Mouse (Mus musculus): ENCODE measurements around the gene Megf11.

The Megf11 gene

DNA sequence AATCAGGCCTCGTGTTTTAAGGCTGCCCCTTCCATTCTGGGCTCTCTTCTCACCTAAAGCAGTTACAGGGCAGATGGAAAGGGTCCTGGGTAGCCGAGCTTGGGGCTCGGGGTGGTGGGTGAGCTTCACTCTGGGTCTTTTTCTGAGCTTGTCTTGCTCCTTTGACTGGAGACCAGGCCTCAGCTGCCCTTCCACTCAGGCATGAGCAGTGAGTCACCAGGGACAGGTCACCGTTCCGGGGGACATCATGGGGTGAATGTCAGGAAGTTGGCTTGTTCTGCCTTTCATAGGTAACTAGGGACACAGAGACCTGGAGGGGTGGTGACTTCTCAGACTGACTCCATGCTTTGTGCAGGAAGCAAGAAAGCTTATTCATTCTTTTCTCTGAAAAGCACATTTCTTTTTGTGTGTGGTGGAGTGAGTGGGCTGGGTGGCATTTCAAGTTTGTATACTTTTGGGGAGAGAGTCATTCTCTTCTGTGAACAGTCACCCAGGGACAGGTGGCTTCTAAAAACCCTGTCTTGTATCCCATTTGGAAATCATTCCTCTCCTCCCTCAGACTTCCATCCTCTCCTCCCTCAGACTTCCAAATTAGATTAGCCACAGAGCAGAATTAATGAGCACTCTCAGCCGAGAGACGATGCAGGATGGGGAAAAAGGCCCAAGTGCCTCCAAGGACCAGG lies 10.0 kb downstream of the Megf11 start:
- no peak for DNase-seq

DNA sequence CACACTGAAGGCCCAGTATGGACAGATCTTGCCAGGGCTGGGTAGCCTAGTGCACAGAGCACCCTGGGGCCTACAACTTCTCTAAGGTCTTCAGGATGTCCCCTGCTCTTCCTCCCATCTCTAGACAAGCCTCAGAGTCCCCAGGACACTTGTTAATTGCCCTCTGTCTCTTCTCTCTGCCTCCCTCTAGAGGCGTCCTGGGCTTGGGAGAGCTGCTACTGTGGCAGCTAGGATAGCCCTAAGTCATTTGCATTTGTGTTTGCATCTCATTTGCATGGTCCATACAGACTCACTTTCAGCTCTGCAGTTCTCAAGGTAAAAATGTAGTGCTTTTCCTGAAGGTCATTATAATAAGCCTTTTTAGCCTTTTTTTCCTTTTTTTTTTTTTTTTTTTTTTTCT lies 11.7 kb downstream of the Megf11 start:
- peak; percentile 38 for DNase-seq

DNA sequence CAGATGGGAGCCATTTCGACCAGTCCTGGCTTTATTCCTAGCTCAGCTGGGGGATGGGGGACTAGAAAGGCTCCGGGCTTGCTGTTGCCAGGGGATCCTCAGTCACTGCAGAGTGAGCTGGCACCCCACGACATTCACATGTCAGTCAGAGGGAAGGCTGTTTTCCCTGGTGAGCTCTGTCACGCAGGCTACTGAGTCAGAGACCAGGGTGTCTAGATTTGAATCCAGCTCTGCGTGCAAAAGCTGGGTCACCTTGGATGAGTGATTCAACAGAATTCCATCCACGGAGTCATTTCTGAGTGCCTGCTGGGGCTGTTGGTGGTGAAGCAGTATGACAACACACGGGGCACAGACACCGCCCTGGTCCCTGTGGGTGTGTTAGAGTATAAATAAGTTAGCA lies 13.7 kb downstream of the Megf11 start:
- no peak for DNase-seq

DNA sequence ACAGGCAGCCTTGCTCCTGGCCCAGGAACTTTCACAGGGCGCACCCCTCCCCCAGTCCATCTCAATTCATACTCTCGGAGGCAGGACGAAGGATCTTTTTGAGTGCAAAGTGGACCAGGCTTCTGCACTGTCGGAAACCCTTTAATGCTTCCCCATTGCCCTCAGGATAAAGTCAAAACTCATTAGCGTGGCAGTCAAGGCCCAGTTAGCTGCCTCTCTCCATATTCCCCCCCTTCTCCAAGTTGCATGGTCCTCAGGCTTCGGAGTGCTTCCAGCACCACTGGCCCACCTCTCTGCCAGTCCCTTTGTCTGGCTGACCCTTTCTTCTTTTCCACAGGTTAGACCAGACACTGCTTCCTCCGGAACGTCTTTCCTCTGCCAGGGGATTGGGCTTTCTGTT lies 16.7 kb downstream of the Megf11 start:
- DNase-seq, result no peak

DNA sequence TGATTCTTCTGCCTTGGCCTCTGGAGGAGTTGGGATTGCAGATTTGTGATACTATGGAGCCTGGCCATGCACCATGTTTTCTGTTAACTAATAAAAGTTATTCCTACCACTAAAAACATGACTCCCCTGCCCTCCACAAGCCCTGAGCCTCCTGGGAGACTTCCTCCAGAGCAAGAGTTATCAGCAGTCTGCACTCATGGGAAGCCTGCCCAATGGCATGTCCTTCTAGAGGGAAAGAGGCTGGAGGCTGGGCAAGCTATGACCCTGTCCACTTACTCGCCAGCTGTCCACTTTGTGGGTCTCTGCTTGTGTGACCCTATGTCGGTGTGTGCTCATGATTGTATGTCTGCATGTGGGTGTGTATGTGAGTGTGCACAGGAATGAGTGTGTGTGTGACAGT lies 21.4 kb downstream of the Megf11 start:
- DNase-seq, result peak; percentile 20

DNA sequence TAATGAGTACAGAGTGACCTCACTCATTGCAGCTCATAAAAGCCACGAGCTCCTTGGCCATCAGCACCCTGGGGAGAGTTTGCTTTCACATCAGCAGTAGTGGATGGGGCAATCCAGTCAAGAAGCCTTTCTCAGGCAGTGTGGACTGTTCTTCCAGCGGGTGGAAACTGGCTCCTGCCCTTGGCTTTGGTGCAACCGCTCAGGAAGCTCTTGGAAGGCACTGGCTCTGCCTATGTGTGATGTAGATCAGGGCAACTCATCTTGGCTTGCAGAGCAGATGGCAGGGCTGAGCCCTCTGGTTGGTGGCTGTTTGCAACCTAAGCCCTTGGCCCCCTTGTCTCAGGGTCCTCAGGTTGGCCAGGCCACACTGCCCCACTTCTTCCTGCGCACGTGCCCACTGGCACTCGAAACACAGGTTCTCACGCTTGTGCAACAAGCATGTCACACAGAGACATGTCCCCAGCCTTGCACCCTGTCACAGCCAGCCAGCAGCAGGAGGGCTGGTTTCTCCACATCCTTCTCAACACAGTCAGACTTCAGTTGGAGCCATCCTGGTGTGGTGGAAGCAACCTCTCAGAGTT lies 22.1 kb downstream of the Megf11 start:
- no peak for DNase-seq

DNA sequence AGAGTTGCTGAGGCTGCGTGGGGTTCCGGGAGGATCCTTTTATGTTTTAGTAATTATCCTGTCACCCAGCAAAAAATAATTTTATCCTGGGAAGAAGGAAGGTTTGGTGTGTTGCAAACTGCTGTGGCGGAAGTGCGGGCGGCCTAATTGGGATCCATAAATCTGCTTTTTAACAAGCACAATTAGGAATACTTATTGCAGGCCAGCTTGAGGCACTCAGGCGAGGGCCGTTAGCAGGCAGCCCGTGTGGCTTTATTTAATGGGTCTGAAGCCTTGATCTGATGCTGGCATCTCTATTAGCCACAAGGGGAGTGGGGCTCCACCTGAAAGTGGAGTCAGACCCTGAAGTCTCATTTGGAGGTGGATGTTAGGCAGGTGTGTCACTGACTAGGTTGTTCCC lies 23.4 kb downstream of the Megf11 start:
- no peak for DNase-seq

DNA sequence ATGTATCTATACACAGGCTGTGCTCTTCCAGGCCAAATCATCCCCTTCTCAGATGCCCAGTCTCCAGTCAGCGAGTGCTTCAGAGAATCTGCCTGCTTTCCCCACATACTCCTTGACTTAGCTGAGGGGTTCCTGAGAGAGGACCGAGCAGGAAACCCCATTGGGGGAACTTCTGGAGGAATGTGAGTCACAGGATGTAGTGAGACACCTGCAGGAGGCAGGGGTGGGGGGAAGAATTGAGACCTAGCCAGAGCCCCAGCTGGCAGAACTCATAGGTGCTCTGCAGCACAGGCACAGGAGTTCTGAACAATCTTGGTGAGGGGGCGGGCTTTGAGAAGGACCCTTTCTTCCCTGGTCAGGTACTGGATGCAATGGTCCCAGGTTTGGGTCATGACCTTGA lies 35.0 kb downstream of the Megf11 start:
- no peak for DNase-seq

DNA sequence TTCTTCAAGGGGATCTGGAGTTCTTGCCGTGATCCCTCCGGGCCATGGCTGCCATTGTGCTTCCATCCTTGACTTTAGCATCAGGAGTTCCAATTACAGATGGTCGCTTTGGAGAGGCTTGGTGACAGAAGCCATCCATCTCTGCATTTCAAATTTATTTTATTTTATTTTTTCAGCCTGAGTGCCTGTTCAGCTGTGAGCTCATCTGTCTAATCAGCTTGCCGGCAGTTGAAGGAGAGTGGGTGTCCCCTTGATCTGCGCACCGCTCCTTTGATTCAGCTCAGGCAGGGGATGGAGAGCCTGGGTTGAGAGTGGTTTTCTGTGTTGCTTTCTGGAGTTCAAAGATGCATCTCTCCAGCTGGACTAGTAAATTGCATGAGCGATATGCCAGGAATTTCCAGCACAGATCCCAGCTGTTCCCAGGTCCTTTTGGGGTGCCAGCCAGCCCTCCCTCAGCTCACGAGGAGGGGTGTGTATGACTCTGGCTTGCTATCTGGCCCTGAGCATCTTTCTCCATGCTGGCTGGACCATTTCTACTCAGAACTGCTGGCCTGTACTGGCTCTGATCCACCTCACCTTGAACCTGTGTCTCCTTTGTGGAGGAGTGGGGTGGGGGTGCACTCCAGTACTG lies 36.7 kb downstream of the Megf11 start:
- DNase-seq, result no peak

DNA sequence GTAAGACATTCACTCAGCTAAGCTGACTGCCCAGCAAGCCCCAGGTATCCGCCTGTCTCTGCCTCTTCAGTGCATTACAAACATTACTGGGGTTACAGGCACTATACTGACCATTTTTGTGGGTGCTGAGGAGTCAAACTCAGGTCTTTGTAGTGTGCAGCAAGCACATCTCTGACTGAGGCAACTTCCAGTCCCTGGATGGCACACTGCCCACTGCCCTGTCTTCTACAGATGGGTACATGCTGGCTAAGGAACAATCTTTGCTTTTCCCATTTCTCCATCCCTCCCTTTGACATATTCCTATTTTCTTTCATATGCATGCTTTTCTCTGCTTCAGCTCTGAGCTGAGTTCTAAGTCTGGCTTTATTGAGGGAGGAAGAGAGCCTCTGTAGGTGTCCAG lies 38.5 kb downstream of the Megf11 start:
- no peak for DNase-seq

DNA sequence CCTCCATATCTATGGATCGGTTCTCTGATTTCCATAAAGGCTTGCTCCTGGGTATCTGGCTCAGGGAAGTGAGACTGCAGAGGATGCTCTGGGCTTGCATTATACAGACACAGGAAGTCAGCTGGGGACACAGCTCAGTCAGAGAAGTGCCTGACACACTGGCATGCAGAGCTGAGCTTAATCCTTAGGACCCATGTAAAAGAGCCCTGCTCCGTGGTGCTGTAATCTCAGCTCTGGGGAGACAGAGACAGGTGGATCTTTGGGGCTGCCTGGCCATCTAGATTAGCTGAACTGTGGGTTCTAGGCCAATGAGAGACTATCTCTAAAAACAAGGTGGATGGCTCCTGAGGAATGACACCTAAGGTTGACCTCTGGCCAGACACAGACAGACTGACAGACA lies 50.7 kb downstream of the Megf11 start:
- no peak for DNase-seq

DNA sequence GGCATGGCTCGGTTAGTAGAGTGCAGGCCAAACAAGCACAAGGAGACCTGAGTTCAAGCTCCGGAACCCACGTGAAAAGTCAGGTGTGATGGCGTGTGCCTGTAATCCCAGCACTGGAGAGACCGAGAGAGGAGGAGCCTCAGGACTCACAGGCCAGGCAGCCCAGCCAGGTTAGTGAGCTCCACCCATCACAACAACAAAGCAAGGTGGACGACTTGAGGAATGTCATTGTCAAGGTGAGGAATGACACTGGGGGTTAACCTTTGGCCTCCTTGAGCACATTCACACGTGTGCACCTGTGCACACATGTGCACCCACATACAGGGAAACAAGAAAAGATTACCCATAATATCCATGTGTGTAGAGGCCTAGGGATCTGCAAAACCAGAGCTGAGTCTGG lies 54.7 kb downstream of the Megf11 start:
- DNase-seq, result no peak

DNA sequence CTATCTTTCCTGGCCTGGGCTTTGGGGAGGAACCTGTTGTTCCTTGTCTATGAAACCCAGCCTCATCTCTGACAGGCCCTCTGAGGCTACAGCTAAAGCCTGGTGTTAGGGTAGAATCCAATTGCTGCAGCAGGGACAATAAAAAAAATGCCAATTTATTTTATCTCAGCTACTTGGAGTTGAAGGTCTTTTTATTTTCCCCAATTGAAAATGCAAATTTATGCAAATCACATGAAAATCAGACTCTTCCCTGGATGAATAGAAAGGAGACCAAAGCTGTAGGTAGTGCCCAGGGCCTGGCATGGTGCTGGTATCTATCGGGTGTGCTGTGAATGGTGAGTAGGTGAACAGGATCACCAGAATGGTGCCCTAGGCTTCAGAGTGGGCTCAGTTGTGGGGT lies 60.6 kb downstream of the Megf11 start:
- DNase-seq, result no peak

DNA sequence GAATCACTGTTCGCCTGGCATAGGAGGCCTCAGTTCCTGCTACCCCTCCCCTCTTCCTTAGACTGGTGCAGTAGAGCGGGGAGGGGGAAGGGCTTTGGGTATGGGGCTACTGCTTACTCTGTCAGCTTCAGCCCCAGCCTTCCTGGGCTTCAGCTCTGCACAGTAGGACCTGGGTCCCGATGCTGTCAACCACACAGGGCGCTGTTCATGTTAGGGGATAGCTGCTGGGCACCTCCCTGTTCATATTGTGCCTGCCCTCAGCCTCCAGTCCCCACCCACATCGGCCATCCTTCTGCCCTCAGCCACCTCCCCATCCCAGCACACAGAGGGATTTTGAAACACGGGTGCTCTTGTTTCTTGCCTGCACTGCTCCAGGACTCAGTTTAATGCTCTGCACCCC lies 61.6 kb downstream of the Megf11 start:
- no peak for DNase-seq

DNA sequence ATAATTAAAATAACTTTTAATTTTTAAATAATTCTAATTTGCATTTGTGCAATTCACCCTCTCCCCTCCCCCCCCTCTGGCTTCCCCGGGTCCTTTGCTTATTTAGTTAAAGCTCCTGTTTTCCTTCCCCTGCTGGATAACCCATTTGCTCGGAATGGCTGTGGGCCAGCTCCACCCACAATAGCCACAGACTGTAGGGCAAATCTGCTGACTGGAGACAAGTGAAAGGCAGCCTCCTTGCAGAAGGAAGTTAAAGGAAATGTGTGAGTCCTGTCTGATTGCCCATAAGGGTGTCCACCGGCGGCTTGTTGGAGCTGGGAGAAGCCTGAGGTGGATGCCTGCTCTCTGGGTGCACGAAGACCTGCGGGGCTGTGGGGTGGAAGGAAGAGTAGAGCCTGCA lies 62.1 kb downstream of the Megf11 start:
- DNase-seq, result peak; percentile 59

DNA sequence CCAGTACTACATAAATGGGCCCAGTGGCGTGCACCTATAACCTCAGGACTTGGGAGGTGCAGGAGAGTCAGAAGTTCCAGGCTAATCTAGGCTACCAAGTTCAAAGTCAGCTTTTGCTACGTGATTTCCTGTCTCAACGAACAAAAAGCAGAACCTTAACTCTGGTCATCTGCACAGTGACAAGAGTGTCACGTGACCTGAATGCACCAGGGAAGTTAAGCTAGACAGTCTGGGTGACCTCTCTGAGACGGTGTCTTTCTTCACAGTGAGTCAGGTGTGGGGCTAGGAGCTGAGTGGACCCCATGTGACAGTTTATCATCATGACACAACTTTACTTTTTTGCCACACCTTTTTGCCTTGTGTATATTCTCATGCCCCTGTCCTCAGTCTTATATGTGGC lies 67.3 kb downstream of the Megf11 start:
- DNase-seq, result no peak

DNA sequence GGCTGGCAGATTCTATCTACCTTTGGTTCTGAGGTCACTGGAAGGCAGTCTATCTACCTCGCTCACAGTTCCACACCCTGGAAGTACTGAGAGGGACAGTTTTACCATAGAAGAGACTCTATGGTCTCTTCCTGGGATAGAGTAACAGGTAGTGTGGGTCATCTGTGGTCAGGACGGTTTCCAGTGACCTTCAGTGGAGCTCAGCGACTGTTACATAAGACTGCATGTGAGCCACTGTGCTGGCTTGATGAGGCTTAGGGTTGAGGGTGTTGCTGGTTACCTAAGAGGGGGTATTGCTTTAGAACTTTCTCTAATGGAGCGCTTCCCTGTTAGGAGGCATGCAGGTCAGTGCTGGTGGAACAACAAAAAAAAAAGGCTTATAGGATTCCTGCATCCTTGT lies 68.8 kb downstream of the Megf11 start:
- peak; percentile 59 for DNase-seq

DNA sequence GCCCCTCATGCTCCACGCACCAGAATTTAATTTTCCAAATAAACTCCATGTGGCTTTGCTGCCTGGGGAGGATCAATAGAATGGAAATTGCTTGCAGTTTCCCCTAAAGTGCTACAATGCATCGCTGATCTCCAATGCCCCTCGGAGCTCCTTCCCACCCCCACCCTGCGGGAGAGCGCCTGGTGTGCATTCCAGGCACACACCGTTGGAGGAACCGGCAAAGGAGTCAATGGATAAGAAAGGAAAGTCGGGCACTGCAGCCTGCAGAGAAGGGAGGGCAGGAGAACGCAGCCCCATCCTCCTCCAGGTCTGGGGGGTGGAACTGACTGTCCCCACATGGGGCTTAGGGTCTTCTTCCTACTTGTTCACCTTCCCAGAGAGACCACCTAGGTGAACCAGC lies 70.5 kb downstream of the Megf11 start:
- DNase-seq, result no peak

DNA sequence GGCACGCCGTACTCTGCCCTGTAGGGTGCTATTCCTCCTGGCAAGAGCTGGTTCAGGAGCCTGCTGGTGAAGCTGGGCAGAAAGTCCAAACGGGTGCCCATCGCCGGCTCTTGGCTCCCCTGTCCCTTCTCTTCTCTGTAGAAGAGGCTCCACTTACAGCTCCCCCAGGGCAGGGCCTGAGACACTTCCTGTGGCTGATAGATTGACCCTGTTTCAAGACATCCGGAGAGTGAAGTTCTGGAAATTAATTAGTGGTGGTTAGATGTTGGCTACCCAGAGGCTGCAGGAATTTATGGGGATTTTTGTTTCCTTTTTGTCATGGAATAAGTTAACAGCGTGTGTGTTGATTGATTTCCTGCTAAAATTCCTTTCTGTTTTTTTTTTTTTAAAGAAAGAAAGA lies 72.2 kb downstream of the Megf11 start:
- peak; percentile 48 for DNase-seq

DNA sequence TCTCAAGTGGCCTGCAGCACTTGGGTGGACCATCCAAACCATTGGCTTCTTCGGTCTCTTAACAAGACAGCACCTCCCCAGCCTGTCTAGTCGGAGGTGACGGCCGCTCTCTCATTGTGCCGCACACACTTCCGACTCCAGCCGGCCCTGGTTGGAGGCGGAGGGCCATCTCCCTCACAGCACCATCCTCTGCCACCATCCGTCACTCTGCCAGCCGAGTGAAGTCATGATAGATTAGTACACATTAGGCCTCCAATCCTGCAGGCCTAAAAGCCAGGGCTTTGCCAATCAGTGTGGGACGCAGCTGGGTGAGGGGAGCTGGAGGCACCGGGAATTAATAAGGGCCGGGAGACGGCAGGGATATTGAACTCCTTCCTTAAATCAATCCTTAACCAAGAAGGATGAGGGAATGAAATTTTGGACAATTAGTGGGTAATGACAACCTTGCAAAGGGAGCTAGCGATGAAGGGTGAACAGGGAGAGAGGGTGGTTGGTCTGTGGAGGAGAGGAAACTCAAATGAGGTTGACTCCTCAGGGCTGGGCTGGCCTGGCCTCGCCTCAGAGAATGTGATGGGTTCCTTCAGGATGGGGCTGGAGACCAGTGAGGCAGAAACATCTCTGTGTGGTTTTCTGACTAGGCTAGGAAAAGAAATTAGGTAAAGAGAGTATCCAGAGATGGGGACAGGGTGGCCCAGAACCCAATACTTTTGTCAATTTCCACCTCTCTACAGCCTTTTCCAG lies 76.3 kb downstream of the Megf11 start:
- no peak for DNase-seq

DNA sequence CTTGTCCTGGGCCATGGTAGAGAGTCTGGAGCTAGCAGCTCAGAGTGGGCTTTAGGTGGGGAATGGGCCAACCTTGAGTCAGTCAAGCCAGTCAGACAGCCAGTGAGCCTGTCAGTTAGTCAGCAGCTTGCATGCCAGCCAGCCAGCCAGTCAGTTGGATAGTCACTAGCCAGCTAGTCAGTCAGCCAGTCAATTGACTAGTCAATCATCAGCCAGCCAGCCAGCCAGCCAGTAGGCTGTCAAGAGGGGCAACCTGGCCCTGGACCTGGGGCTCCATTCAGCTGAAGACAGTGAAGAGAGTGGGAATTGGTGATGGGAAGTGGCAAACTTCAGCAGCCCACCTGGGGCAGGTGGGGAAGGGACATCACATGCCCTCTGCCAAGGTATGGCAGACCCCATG lies 77.4 kb downstream of the Megf11 start:
- DNase-seq, result peak; percentile 54

DNA sequence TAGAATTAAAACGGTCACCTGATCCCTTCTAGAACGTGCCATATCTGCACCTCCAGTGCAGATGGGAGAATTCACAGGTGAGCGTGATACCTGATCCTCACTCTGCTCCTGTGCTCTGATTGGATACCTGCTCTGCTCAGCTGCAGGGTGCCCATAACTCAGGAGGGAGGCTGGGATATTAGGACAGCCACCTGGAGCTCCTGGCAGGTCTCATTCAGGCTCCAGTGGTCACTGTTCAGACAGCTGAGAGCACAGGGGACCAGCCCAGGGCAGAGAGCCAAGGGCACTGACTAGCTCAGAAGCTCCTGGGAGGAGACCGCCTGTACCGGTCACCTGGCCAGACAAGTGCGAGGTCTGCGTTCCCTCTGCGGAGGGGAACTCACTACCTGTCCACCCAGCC lies 80.7 kb downstream of the Megf11 start:
- DNase-seq, result peak; percentile 37

DNA sequence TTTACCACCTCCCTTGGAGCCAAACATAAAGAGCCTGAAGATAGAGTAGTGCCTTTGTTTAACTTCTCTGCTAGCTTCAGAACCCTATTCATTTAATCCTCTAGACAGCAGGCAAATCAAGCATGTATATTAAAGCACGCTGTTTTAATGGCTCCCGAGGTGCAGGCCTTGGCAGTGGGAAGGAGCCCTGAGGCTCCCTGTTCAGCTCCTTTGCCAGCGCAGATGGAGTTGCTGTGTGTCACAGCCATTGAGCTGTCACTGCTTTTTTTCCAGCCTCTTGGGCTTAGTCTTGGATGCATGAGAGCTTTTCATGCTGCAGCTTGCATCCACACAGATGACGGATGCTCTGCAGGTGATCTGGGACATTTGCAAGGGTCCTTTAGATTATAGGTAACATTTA lies 81.1 kb downstream of the Megf11 start:
- no peak for DNase-seq

DNA sequence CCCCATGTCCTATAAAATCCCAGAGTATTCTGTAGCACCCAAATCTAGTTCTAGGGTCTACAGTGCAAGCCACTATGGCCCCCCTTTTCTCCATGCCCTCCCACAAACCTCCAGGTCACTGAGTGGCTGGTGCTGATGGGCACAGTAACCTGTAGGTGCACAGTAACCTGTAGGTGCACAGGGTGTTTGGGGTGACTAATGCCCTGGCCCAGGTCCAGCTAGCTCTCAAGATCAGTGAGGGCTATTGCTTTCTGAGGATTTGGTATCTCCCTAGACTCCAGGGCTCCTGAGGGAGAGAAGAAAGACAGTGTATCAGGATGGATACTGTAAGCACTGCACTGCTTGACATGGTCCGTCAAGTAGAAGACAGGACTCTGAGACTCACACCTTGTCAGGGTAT lies 85.4 kb downstream of the Megf11 start:
- no peak for DNase-seq

Data from kidney, adult 9 months (tissue).